Mouse (Mus musculus) heart, adult 2 months (tissue): ENCODE measurements around the gene Stk38. TPM values are rescaled to one million over a fixed set of nuclear protein-coding genes. Genes with fewer than 3 reads are reported as not detected.
"Not testable (repeated sequence)": the region's sequence is repeated elsewhere in the genome, so short reads cannot be mapped to it uniquely, and the experiment has no call there.

Experiments
- DNase-seq, 2 experiments: peaks; one replicate each; pipeline ENCODE4 v3.0.0; 2021
- H3K27ac ChIP-seq: fragments of 200-600 bp; 2 replicates; pipeline ENCODE4 v1.8.1; 2022
- H3K27me3 ChIP-seq: fragments of 200-500 bp; 2 replicates; pipeline ENCODE4 v1.6.1; 2012; ENCODE audit warnings: mild to moderate bottlenecking, low read length, inconsistent platforms, mixed read lengths; ENCODE audit not compliant: control insufficient read depth, insufficient read depth
- H3K36me3 ChIP-seq: fragments of 200-500 bp; 2 replicates; pipeline ENCODE4 v1.6.1; 2012; ENCODE audit warnings: low read length, inconsistent platforms; ENCODE audit not compliant: control insufficient read depth, insufficient read depth
- H3K4me1 ChIP-seq: fragments of 200-500 bp; 2 replicates; pipeline ENCODE4 v1.6.1; 2011; ENCODE audit warnings: low read length; ENCODE audit not compliant: control insufficient read depth, insufficient read depth
- H3K4me3 ChIP-seq: fragments of 200-600 bp; 2 replicates; pipeline ENCODE4 v1.8.1; 2022
- H3K79me2 ChIP-seq: fragments of 200-500 bp; replicated peaks from 2 replicates; pipeline ENCODE4 v1.6.1; 2012; ENCODE audit warnings: mild to moderate bottlenecking, inconsistent platforms, low read length, moderate library complexity, mixed read lengths; ENCODE audit not compliant: control insufficient read depth, insufficient read depth
- H3K9ac ChIP-seq: fragments of 200-500 bp; 2 replicates; pipeline ENCODE4 v1.6.1; 2012; ENCODE audit warnings: low read depth, mild to moderate bottlenecking, control low read depth, inconsistent platforms, low read length, mixed read lengths
- CTCF ChIP-seq: fragments of 200-600 bp; IDR thresholded peaks from 2 replicates; pipeline ENCODE4 v1.8.1; 2022; ENCODE audit warnings: antibody characterized with exemption, mild to moderate bottlenecking, moderate library complexity
- EP300 ChIP-seq: fragments of 200-500 bp; IDR thresholded peaks from 2 replicates; pipeline ENCODE4 v1.6.1; 2011; ENCODE audit warnings: low read depth, low read length, control low read depth; ENCODE audit not compliant: insufficient read depth
- POLR2A ChIP-seq: fragments of 200-500 bp; IDR thresholded peaks from 2 replicates; pipeline ENCODE4 v1.6.1; 2011; ENCODE audit warnings: mild to moderate bottlenecking, low read depth, low read length, control low read depth; ENCODE audit not compliant: insufficient read depth
- WGBS: fragments of 180-500 bp; shearing (Covaris S2); methylation state at CpG from one replicate; pipeline ENCODE4 v1.1.7; 2018; 5-methylcytosine and 5-hydroxymethylcytosine counted together
- intact Hi-C: fragments of 180-260 bp; cut with DNase I; formaldehyde crosslinking; loops from one replicate; pipeline ENCODE4 v1.15.1; 2025
- polyA plus RNA-seq: library from polyadenylated mRNA; depleted of rRNA; stranded (reverse); fragments of >200 nt; gene quantifications from 2 replicates; pipeline ENCODE4 v1.2.3, GENCODE M21; 2012
- total RNA-seq, 2 experiments: library from RNA; stranded (reverse); gene quantifications; 2 replicates each; pipeline ENCODE4 v1.2.3; 2021

The Stk38 gene
- total and polyA plus RNA-seq, 3 experiments: 29.5 to 41.6 (median 32.5) TPM

DNA sequence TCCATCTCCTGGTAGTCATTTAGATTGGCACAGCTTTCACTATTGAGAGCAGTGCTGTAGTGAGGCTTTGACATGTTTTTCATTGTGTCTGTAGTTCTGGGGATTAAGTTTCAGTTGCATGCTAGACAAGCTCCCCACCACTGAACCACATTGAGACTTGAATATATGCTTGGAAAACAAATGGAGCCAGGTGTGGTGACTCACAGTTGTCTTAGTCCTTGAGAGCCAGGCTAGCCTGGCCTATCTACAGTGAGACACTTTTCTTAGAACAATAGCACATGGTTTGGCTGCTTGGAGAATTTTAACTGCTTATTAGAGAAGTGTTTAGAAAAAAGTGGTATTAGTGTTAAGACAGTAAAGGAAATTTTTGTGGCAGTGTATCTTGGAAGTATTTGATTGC lies 26.5 kb upstream of the Stk38 start:
- DNase-seq: no peak
- Histone ChIP-seq H3K9ac (peak overlapping the region; percentile 56), H3K36me3 (peaks cover 39% of the 10 kb centered on the region), H3K4me3 (peak overlapping the region; percentile 83), H3K4me1 (peaks cover 4% of the 10 kb centered on the region), H3K27me3 (no peaks in the 10 kb centered on the region), H3K79me2 (peaks cover 6% of the 10 kb centered on the region), H3K27ac (peak overlapping the region; percentile 99)
- intact Hi-C loops: loop anchor here (5.0 kb wide), 1 partner anchor 342 kb away; the partner anchor contains the start of genes Mapk14 and Slc26a8
- no peak for TF ChIP-seq CTCF
- no peak for TF ChIP-seq POLR2A
- no peak for TF ChIP-seq EP300

DNA sequence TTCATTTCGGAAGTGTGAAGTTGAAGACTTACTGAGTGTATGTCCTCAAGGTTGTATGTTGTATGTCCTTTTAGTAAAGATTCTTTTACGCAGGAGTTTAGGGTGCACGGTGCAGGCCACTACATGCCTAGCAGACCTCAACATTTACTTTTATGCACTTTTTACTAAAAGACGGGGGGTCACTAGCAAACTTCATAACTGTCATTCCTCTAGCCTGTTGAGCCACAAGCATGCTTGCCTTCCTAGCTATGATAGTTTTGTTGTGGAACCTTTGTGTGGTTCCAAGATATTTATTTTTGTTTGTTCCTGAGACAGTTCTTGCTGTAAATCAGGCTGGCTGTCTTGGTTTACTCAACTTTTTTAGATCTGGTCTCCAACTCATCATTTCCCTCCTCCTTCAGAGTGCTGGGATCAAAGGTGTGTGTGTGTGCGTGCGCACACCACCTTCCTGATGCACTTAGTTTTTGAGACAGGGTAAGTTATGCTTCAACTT lies 25.8 kb upstream of the Stk38 start:
- H3K4me3 ChIP-seq: peak overlapping the region; percentile 83
- peak overlapping the region; percentile 76 for H3K9ac ChIP-seq
- peaks cover 33% of the 10 kb centered on the region for H3K36me3 ChIP-seq
- H3K4me1 ChIP-seq: peaks cover 4% of the 10 kb centered on the region
- WGBS: under 1% methylated on average over 6 of the region's 6 CpGs
- DNase-seq: no peak
- H3K27ac ChIP-seq: peak overlapping the region; percentile 99
- H3K79me2 ChIP-seq: peaks cover 6% of the 10 kb centered on the region
- H3K27me3 ChIP-seq: no peaks in the 10 kb centered on the region
- intact Hi-C loops: loop anchor here (5.0 kb wide), 1 partner anchor 341 kb away; the partner anchor contains the start of genes Mapk14 and Slc26a8
- TF ChIP-seq CTCF: no peak
- TF ChIP-seq EP300: no peak
- TF ChIP-seq POLR2A: no peak

DNA sequence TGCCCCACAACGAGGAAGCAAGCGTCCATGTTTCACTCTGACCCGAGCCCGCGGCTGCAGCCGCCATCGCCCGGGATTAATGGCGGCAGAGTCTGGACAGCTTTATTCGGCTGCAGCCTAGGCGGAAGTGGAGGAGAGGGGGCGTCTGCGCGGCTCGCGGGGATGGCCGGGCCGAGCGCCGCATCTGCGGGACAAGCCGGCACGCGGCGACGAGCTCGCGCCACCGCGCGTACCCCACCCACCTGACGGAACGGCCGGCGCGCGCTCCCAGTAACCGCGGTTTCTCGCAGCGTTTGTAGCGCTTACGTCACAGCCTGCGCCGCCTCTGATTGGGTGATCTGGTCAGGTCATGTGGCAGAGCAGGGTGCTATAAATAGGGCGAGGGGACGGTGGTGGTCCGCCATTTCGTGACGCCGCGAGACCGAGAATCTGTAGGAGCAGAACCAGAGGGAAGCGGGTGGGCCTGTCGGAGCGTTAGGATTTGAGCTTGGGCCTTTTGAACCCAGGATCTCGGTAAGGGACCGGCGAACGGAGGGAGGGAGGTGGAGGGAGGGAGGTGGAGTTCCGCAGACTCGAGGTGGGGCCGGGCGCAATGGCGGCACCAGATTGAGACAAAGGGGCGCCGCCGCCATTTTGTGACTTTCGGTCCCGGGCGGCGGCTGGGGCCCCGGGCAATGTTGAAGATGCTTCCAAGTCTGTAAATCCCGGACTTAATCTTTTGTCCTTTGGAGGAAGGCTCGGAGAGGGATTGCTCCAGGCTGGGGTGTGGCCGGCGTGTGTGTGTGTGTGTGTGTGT lies 24.7 kb upstream of the Stk38 start, which contains the start of gene Srsf3:
TSS of gene Srsf3 (plus strand) at position 355 of the 796 bp plus-strand sequence.
- H3K4me1 ChIP-seq: peaks cover 3% of the 10 kb centered on the region; the same call in 1 of the 2 replicates
- intact Hi-C loops: loop anchor here (5.0 kb wide), 1 partner anchor 340 kb away; the partner anchor contains the start of genes Mapk14 and Slc26a8
- peaks cover 6% of the 10 kb centered on the region for H3K79me2 ChIP-seq
- peak; percentile 97 to 99 for DNase-seq
- peak within 1 kb of the TSS; percentile 94 for H3K9ac ChIP-seq
- H3K36me3 ChIP-seq: peaks cover 22% of the 10 kb centered on the region
- H3K4me3 ChIP-seq: peak within 1 kb of the TSS; percentile 83
- WGBS: under 1% methylated on average over 77 of the region's 77 CpGs
- H3K27me3 ChIP-seq: no peaks in the 10 kb centered on the region
- peak within 1 kb of the TSS; percentile 99 for H3K27ac ChIP-seq
- TF ChIP-seq CTCF (no peak), EP300 (peak; percentile 85), POLR2A (peak; percentile 100)

DNA sequence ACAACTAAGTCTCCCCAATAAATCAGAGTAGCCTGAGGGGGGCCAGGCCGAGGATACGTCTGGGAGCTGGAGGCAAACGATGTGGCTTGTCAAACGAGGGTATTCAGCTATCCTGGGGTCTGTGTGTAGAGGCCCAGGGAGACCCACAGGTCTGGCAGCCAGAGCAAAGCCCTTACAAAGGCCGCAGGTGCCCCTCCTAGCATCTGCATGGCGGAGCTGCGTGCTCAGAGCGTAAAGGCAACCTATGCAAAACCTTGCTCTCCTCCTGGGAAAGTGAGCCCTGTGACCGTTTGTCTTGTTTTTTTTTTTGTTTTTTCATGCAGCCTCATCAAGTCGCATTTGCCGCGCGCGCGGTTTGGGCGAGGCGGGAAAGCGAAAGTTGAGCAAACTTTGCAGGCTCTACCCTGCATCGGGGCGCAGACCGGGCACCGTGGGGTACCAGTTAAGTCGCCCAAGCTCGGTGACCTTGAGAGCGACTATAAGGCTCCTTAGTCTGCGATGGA lies 24.0 kb upstream of the Stk38 start:
- Histone ChIP-seq H3K4me1 (peaks cover 1% of the 10 kb centered on the region; the same call in 1 of the 2 replicates), H3K27me3 (no peaks in the 10 kb centered on the region), H3K9ac (peak overlapping the region; percentile 81), H3K36me3 (peaks cover 16% of the 10 kb centered on the region), H3K79me2 (peaks cover 6% of the 10 kb centered on the region), H3K4me3 (peak overlapping the region; percentile 83), H3K27ac (peak overlapping the region; percentile 99)
- TF ChIP-seq EP300: no peak
- TF ChIP-seq CTCF: no peak
- no peak for TF ChIP-seq POLR2A
- intact Hi-C loops: loop anchor here (5.0 kb wide), 1 partner anchor 340 kb away; the partner anchor contains the start of genes Mapk14 and Slc26a8
- no peak for DNase-seq
- under 1% methylated on average over 26 of the region's 26 CpGs for WGBS

DNA sequence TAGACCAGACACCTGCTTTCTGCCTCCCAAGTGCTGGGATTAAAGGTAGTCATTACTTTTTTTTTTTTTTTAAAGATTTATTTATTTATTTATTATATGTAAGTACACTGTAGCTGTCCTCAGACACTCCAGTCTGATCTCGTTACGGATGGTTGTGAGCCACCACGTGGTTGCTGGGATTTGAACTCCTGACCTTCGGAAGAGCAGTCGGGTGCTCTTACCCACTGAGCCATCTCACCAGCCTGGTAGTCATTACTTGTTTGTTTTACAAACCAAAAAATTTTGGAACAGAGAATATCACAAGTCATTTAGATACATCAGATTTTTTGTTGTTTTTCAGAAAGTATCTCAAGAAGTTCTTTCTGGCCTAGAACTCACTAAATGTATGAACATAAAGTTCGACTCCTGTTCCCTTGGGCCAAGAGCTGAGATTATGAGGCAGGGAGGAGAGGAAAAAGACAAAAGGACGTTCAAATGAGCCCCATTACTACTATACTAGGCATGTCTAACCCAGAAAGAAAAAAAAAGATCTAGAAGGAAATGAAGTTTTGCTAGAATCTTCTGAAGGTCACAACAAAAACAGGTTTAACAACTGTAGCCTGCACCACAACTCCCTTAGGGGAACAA lies 23.4 kb upstream of the Stk38 start:
- intact Hi-C loops: loop anchor here (5.0 kb wide), 1 partner anchor 339 kb away; the partner anchor contains the start of genes Mapk14 and Slc26a8

More for the DNA sequence above, 23.4 kb upstream of the Stk38 start:
- H3K27me3 ChIP-seq, DNase-seq, H3K4me1 ChIP-seq, H3K79me2 ChIP-seq, H3K9ac ChIP-seq, H3K36me3 ChIP-seq: not testable (repeated sequence)
- H3K4me3 ChIP-seq: peak overlapping the region; percentile 83
- H3K27ac ChIP-seq: peak overlapping the region; percentile 99
- WGBS: 54% methylated on average over 7 of the region's 7 CpGs
